Mouse (Mus musculus): ENCODE data around the gene Zfp827.

GRCm38 (mm10) chr8:79150544-79151192 lies 122.4 kb downstream of the Zfp827 start:
- no peak for TF ChIP-seq GATA1 (IDR thresholded peaks at IDR 0.05; ENCODE audit: borderline replicate concordance, low read length)
- no peak for TF ChIP-seq POLR2AphosphoS5 (IDR thresholded peaks at IDR 0.05; ENCODE audit: insufficient replicate concordance, low read depth, low read length)

Measured in G1E (cell line).